ENCODE assay signal across 17 mouse cellular contexts in genomic region chr17:30821115-30821514, GRCm38 (mm10).
DNase-seq lines count a peak whose midpoint lies in the region; ATAC-seq and TF ChIP-seq lines count a peak whose summit lies in the region.
"Had no signal": no experiment of that assay in that cellular context is flagged by ENCODE, and none has a peak within 500 bp of the region (broad histone marks: within the 10 kb centered on the region; RNA-seq: fewer than 3 reads in every experiment).

No protein-coding gene starts in this region.

- peaks cover 2% of the 10 kb centered on the region; the same call in 1 of the 2 replicates for H3K4me1 ChIP-seq in lung, embryonic 14.5 days (ENCODE audit: insufficient read depth)
- H3K4me1 ChIP-seq in heart, postnatal 0 days (ENCODE audit: control insufficient read depth, insufficient read depth) = peaks cover 14% of the 10 kb centered on the region; the same call in 1 of the 2 replicates
- H3K4me1 ChIP-seq in stomach, postnatal 0 days (replicated peaks; ENCODE audit: control insufficient read depth, insufficient read depth) = no peaks in the 10 kb centered on the region
- H3K4me1 ChIP-seq: forebrain, embryonic 15.5 days; limb, embryonic 15.5 days had no signal

- H3K9ac ChIP-seq in lung, embryonic 14.5 days = no peak overlapping the region
- H3K9ac ChIP-seq in heart, postnatal 0 days (replicated peaks; ENCODE audit: low read depth, low read length) = no peak overlapping the region
- H3K9ac ChIP-seq in stomach, postnatal 0 days (ENCODE audit: low read length) = no peak overlapping the region
- H3K9ac ChIP-seq: forebrain, embryonic 15.5 days; limb, embryonic 15.5 days; liver, postnatal 0 days; neural tube, embryonic 13.5 days had no signal

- H3K4me2 ChIP-seq in lung, embryonic 14.5 days = no peak overlapping the region
- no peak overlapping the region for H3K4me2 ChIP-seq in heart, postnatal 0 days (ENCODE audit: low read depth, low read length)
- no peak overlapping the region for H3K4me2 ChIP-seq in stomach, postnatal 0 days (replicated peaks; ENCODE audit: low read depth)
- H3K4me2 ChIP-seq: forebrain, embryonic 15.5 days; limb, embryonic 15.5 days; neural tube, embryonic 13.5 days had no signal

- no peak for TF ChIP-seq EP300 in heart, postnatal 0 days (IDR thresholded peaks at IDR 0.05; ENCODE audit: low read depth)
- no peak for TF ChIP-seq EP300 in stomach, postnatal 0 days (optimal IDR thresholded peaks at IDR 0.05)

- peak; percentile 17 for DNase-seq in lung, embryonic 14.5 days
- no peak for DNase-seq in lung, adult 18-20 months
- peak; percentile 49 for DNase-seq in heart, adult 8-10 months (ENCODE audit: low spot score)
- peak; percentile 72 for DNase-seq in heart, postnatal 0 days (ENCODE audit: low spot score)
- DNase-seq in stomach, postnatal 0 days (ENCODE audit: low spot score) = peak; percentile 51
- DNase-seq in kidney, postnatal 14 days = no peak
- DNase-seq in embryo, embryonic 10 days (ENCODE audit: low spot score) = no peak
- DNase-seq: cerebellum, postnatal 14 days; kidney, postnatal 10 days; layer of hippocampus, adult 9-11 months; liver, postnatal 0 days; thymus, postnatal 36 days had no signal

- H3K9me3 ChIP-seq in lung, embryonic 14.5 days (ENCODE audit: low read depth, low read length) = no peaks in the 10 kb centered on the region
- no peaks in the 10 kb centered on the region for H3K9me3 ChIP-seq in heart, postnatal 0 days (replicated peaks; ENCODE audit: control insufficient read depth, low read length)
- no peaks in the 10 kb centered on the region for H3K9me3 ChIP-seq in stomach, postnatal 0 days (ENCODE audit: control insufficient read depth, low read length)
- H3K9me3 ChIP-seq: embryonic facial prominence, embryonic 10.5 days; forebrain, embryonic 15.5 days; limb, embryonic 15.5 days; neural tube, embryonic 13.5 days had no signal

- no peak for ATAC-seq in lung, embryonic 14.5 days (ENCODE audit: insufficient read depth)
- peak; percentile 60 for ATAC-seq in heart, postnatal 0 days (ENCODE audit: insufficient read depth, low read depth)
- ATAC-seq in stomach, postnatal 0 days (ENCODE audit: low FRiP score, low TSS enrichment) = peak; percentile 59; the same call in 1 of the 2 replicates
- ATAC-seq: forebrain, embryonic 15.5 days; liver, postnatal 0 days had no signal

- H3K27ac ChIP-seq in lung, embryonic 14.5 days (ENCODE audit: low read depth) = no peak overlapping the region
- H3K27ac ChIP-seq in heart, postnatal 0 days (ENCODE audit: low read depth) = peak overlapping the region; percentile 17; the same call in 1 of the 2 replicates
- H3K27ac ChIP-seq in stomach, postnatal 0 days (replicated peaks) = no peak overlapping the region
- H3K27ac ChIP-seq: embryonic facial prominence, embryonic 10.5 days; forebrain, embryonic 15.5 days; limb, embryonic 15.5 days; neural tube, embryonic 13.5 days had no signal

- no peaks in the 10 kb centered on the region for H3K36me3 ChIP-seq in lung, embryonic 14.5 days (ENCODE audit: insufficient read depth)
- no peaks in the 10 kb centered on the region for H3K36me3 ChIP-seq in heart, postnatal 0 days (replicated peaks; ENCODE audit: control insufficient read depth, insufficient read depth, low read length)
- no peaks in the 10 kb centered on the region for H3K36me3 ChIP-seq in stomach, postnatal 0 days (ENCODE audit: control insufficient read depth, insufficient read depth, low read length)
- H3K36me3 ChIP-seq: embryonic facial prominence, embryonic 10.5 days; forebrain, embryonic 15.5 days; limb, embryonic 15.5 days; neural tube, embryonic 13.5 days had no signal

- 25% methylated on average over 6 of the region's 6 CpGs for WGBS in lung, embryonic 14.5 days
- 12% methylated on average over 6 of the region's 6 CpGs for WGBS in heart, postnatal 0 days
- WGBS in stomach, postnatal 0 days = 46% methylated on average over 6 of the region's 6 CpGs

- no peak overlapping the region for H3K4me3 ChIP-seq in lung, embryonic 14.5 days (ENCODE audit: low read depth, low read length)
- no peak overlapping the region for H3K4me3 ChIP-seq in heart, postnatal 0 days (ENCODE audit: low read depth, low read length)
- H3K4me3 ChIP-seq in stomach, postnatal 0 days (ENCODE audit: low read depth, low read length) = no peak overlapping the region
- H3K4me3 ChIP-seq: embryonic facial prominence, embryonic 10.5 days; erythroblast, embryonic 14.5 days; forebrain, embryonic 15.5 days; limb, embryonic 15.5 days; neural tube, embryonic 13.5 days had no signal

- H3K27me3 ChIP-seq in lung, embryonic 14.5 days (ENCODE audit: insufficient read depth, low read length) = no peaks in the 10 kb centered on the region
- H3K27me3 ChIP-seq in heart, postnatal 0 days (ENCODE audit: control insufficient read depth, insufficient read depth, low read length) = no peaks in the 10 kb centered on the region
- no peaks in the 10 kb centered on the region for H3K27me3 ChIP-seq in stomach, postnatal 0 days (ENCODE audit: control insufficient read depth, insufficient read depth, low read length)
- H3K27me3 ChIP-seq: forebrain, embryonic 15.5 days; limb, embryonic 15.5 days; neural tube, embryonic 13.5 days had no signal

- no peak for TF ChIP-seq CTCF in lung, embryonic 14.5 days (IDR thresholded peaks at IDR 0.05; ENCODE audit: low read depth)
- no peak for TF ChIP-seq CTCF in heart, postnatal 0 days (IDR thresholded peaks at IDR 0.05; ENCODE audit: low read depth)
- no peak for TF ChIP-seq CTCF in stomach, postnatal 0 days (IDR thresholded peaks at IDR 0.05; ENCODE audit: low read depth)

Comparison
In these comparisons a context has a peak if more than half of its experiments do, and no peak if none do; other contexts are left out.
1. DNase-seq: peak in lung, embryonic 14.5 days (single experiment), heart, adult 8-10 months (single experiment), heart, postnatal 0 days (single experiment) and stomach, postnatal 0 days (single experiment); none in lung, adult 18-20 months (0 of 2), kidney, postnatal 14 days (single experiment) and embryo, embryonic 10 days (single experiment).